Mouse (Mus musculus) induced T-regulatory cell, adult 2 months (primary cell): ENCODE data around the gene Cd300e.
A peak's percentile ranks its signal among the peaks of the same experiment; 100 is the strongest.
"Not testable (repeated sequence)": the region's sequence is repeated elsewhere in the genome, so short reads cannot be mapped to it uniquely, and the experiment has no call there.

Experiments used
- DNase-seq: peaks from one replicate; pipeline ENCODE4 v3.0.0-alpha.2; 2012; ENCODE audit warnings: low read depth

Gene Cd300e

DNA sequence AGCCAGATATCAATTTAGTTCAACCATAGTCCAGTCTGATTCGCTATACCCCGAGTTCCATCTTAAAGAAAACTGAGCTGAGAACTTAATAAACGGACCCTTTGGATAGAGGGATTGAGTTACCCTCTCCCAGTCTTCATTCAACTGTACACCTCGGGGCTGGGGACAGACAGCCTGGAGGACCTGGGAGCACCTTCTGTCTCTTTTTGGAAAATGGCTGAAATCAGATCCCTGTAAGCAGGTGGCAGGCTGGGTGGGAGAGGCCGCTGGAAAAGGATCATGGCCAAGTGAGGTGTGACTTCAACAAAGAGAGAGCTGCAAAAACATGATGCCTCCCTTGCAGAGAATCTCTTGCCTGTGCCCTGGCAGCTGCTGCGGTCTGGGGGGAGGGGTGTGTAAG is 20.2 kb upstream of the Cd300e start:
- DNase-seq = no peak

DNA sequence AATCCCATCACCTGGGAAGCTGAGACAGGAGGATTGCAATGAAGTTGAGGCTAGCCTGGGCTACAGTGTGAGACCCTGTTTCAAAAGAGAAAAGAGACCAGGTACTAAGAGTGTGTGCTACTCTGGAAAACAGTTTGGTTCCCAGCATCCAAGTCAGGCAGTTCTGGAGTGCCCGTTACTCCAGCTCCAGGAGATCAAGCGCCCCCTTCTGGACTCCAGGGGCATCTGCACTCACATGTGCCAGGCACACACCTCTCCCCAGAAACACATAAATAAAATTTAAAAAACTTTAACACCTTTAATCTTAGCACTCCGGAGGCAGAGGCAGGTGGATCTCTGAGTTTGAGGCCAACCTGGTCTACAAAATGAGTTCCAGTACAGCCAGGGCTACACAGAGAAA is 19.4 kb upstream of the Cd300e start:
- no peak for DNase-seq

DNA sequence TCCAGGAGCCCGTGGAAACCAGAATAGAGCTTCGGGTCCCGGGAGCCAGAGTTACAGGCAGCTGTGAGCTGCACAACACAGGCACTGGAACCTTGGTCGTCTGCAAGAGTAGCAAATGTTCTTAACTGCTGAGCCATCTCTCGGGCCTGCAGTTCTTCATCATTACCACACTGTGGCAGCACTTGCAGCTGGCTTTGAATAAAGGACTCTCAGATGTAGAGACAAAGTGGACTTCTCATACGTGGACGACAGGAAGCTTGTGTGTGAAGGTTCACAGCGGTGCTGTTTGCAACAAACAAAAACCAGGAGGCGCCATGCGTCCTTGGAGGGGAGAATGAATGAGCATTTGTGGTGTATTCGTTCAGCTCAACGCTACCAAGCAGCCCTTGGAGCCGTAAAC is 18.9 kb upstream of the Cd300e start:
- peak; percentile 83 for DNase-seq

DNA sequence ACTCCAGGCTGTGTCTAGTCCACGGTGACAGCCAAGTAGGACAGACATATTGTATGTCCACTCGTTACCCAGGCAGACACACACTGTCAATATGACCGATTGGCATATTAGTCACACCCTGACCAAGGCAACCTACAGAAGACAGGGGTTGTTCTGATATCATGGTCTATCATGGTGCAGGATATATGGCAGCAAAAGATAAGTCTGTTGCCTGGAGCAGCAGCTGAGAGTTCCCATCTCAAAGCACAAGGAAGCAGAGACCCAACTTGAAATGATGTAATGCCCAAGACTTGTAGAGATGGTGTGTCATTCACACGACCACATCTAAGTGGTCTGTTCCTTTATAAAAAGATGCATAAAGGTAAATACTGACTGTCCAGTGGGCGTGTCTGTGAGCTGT is 16.7 kb upstream of the Cd300e start:
- DNase-seq = no peak

DNA sequence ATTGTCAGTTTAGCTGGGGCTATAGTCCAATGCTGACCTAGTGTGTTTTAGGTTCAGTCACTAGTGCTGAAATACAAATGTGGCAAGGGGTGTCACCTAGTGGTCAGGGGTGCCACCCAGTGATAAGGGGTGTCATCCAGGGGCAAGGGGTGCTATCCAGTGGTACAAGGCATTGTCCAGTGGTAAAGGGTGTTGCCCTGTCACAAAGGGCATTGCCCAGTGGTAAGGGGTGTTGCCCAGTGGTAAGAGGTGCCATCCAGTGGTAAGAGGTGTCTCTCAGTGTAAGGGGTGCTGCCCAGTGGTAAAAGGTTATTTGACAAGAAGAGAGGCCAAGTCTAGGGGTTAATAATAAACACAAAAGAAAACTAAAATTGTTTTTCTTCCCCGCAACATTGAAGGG is 15.5 kb upstream of the Cd300e start:
- no peak for DNase-seq

DNA sequence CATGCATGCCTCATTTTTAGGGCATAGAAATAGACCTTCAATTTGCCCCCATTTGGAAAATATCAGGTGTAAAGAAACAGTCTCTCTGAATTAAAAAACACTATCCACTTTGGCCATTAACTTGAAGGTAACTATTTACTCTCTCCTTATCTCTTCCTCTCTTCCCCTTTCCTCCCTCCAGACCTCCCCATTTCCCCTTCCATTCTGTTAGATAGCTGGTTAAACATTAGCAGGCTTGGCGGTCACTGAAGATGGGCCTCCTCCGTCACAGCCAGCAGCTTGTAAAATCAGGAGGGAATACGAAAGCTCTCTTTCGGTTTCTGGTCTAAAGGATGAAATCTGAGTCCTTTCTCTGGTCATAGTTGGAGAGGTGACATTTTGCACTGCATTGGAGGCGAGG is 13.9 kb upstream of the Cd300e start:
- no peak for DNase-seq

DNA sequence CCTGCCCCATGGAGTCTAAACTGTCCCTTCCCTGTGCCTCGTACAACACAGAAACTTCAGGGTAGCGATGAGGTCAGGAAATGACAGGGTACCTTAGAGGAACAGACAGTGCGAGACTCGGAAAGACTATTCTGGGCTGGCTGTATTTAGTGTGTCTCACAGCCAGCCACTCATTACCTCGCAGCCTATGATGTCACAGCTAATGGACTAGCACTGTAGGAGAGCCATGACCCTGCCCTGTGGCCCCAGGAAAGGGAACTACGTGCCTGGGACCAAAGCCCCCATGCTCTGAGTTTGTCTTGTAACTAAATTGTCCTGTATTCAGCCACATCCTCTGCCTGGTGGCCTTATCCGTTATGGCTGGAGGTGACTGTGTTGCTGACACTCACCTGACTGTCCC is 13.4 kb upstream of the Cd300e start:
- DNase-seq = no peak

DNA sequence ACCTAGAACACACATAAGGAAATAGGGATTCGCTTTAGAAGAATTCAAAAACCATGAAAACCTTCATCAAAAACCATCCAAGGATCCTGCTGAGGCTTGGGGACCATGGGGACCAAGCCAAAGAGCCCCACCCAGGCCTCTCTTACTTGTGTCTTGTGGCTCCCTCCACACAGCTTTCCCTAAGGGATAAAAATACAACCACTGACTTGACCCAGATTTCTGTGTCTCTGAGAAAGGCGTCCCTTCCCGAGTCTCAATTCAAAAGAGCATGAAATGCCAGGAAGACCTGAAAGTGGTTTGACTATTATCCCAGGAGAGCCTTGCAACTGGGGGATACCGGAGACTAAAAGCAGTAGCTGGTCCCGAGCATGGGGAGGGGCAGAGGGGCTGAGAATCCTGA is 11.0 kb upstream of the Cd300e start:
- DNase-seq = no peak

DNA sequence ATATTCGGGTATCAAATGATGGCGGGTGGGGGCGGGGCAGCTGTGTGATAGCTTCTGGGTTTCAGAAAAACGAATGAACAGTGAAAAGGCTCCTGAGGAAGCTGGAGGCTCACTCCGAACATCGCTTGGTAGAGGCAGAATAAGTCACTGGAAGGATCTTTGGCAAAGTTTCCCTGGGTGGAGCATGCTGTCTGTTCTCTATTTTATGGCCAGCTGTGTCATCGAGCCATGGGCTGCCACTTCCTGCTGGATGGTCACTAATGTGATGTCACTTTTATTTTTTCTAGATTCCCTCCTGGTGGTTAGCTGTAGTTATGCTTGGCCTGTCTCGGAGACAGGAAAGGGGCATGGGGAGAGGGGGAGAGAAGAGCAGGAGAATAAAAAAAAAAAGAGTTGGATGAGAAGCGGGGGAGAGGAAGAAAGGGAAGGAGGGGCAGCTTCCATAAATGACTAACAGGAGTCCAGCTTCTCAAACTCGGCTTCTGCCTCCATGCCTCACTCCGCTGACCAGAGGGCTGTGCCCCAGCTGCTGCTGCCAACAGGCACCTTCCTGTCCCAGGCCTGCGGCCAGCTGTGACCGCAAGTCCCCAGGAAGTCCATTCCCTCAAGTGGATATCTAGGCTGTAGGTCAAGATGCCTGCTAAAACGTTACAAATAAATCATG is 9.8 kb upstream of the Cd300e start:
- DNase-seq = no peak

DNA sequence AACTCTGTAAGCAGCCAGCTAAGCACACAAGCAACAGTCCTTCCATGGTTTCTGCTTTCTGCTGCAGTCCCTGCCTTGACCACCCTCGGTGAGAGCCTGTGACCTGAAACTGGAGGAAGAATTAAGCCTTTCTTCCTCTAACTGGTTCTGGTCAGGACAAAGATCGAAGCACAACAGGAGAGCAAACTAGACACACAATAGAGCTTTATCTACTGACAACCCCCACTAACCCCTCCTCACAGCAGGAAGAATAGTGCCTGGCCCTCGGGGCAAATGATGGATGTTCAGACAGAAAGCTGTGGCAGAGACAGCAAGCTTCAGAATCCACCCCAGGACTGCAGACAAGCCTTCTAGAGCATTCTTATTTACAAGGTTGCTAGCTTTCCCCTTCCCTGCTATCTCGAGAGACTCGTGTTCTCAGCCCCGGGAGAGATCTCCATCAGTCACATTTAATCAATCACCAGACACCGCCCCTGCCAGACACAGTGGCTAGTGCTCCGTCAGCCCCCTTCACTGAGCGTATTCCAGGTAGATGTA is 9.1 kb upstream of the Cd300e start:
- no peak for DNase-seq

DNA sequence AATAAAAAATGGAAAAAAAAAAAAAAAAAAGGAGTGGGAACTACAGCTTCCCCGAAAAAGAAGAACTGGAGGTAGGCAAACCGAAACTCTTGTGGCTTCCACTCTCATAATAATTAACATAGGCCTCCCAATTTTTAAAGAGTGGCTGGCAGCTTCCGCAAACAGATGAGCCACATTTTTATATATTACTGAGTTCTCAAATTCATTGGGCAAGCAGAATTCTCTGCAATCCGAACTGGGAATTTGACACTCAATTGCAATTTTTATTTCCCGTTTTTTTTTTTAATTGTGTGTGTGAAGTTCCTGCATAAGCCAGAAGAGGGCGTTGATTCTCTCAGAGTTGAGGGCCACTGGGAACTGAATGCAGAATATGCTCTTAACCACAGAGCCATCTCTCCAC is 4.8 kb upstream of the Cd300e start:
- DNase-seq = no peak

DNA sequence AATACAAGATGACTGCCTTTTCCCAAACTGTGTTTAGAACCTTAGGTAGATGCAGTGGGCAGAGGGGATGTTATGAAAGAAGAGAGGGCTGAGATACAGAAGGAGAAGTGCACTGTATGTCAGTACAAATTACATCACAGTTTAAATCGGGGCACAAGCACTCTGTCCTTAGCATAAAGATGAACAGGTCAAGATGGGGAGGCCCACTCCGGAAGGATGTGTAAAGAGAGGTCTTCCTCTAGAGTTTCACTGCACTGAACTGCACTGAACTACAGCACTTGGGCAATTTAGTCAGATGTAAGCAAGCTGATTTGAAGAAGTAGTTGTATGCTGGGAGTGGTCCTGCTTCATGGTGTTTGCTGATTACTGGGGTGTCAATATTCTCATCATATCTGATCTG is 2.2 kb downstream of the Cd300e start:
- DNase-seq = no peak

DNA sequence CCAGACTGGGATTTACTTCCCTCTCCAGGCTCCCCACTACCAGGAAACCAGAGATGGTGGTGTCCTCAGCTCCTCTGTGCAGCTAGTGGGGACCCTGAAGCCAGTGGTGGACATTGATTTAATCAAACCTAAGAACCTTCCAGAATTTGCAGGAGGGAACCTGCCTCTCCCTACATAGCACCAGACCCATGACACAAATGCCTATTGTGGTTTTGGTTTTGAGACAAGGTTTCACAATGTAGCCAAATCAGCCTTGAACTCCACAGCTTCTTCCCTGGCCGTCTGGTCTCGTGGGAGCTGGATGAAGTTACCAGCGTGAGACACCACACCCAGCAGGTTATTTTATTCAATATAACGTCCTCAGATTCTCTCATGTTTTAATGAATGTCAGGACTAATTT is 3.3 kb downstream of the Cd300e start:
- no peak for DNase-seq

DNA sequence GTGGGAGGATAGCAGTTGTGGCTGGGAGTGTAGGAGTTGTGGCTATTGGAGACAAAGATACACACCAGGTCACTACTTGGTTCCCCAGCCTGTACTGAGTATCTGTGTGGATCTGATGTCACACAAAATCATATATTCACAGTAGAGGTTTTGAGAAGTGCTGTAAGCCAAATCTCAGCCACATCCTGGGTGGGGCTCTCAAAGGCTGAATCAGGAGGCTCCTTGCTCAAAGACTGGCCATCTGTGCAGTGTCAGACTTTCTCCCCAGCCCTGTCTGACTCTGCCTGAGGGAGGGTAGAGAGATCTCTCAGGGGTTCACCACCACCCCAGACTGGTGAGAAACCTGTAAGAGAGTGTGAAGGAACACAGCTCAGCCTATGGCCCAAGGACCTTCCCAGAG is 7.4 kb downstream of the Cd300e start:
- no peak for DNase-seq

DNA sequence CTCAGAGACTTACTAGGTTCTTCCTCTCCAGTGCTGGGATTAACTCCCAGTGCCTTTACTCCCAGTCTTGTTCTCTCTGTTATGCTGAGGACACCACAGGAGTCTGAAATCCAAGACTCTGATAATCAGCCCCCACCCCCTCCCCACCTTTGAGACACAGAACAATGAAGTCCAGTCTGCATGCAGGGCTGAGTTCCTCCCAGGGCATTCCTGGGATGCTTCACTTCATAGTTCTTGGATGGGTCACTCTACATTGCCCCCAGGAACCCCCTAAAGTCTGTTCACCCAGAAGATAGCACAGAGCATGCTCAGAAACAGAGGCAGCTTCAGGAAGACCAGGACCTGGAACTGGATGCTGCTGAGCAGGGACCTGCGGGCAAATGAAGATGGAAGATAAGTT is 9.0 kb downstream of the Cd300e start:
- no peak for DNase-seq

DNA sequence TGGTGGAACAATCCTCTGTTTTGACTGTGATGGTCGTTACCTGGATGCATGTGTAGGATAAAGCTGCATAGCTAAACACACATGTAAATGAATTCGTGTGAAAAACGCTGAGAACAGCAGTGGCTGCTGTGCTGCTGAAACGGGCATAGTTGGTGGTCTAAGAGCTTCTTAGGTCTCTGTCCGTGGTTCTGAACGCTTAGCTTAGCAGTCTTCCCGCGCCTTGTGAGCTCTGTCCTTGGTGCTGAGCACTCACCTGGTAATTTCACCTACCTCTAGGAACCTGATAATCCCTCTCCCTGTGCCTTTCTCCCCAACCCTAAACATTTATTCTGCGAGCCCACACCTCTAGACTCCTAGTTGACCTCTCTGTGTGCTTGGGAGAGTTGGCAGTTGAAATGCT is 9.8 kb downstream of the Cd300e start:
- peak; percentile 74 for DNase-seq

DNA sequence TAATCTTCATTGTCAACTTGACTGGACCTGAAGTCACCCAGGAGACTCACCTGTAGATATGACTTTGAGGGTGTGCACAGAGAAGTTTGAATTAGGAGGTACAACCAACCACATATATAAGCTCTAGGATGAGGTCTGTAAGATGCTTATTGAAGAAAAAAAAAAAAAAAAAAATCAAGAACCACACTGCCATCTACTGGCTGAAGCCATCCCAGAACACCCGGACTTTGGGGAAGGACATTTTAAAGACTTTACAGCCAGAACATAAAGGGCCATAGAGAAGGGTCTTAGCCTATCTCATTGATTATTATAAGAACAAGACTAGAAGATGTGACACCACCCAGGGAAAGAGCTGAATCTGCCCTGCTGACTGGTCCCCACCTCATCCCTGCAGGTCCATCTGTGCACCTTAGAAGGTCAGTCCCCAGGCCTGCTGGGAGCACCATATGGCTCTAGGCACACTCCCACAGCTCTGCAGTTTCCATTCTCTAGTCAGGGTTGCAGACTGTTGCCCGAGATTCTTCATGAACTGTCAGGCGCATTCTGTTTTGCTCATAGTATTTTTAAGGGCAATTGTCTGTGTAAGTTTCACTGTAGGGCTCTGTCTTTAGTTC is 12.6 kb downstream of the Cd300e start:
- DNase-seq = peak; percentile 45

DNA sequence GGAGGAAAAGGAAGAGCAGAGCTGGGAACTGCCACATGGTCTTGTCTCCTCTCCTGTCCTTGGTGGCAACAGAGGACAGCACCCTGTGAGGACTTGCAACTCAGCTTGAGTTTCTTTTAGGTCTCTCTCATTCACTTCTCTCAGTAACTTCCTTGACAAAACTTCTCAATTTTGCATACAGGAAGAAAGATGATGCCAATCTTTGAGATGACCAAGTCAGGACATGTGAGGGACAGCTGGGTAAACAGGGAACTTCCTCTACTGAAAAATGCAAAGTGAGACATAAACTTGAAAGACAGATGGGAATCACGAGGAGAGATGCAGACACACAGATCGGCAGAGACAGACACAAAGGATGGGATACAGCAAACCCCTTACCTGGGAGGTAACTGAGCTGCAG is 13.7 kb downstream of the Cd300e start, which contains the start of gene Cd300ld3:
Gene Cd300ld3 (minus strand): TSS at position 151 of the 400 bp plus-strand sequence.
- DNase-seq = no peak

DNA sequence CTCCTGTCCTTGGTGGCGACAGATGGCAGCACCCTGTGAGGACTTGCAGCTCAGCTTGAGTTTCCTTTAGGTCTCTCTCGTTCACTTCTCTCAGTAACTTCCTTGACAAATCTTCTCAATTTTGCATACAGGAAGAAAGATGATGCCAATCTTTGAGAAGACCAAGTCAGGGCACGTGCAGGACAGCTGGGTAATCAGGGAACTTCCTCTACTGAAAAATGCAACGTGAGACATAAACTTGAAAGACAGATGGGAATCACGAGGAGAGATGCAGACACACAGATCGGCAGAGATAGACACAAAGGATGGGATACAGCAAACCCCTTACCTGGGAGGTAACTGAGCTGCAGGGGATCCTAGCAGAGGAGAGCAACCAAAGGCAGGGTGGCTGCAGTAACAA is 24.3 kb downstream of the Cd300e start, which contains the start of gene Cd300ld5:
Gene Cd300ld5 (minus strand): TSS at position 101 of the 400 bp plus-strand sequence.
- not testable (repeated sequence) for DNase-seq

DNA sequence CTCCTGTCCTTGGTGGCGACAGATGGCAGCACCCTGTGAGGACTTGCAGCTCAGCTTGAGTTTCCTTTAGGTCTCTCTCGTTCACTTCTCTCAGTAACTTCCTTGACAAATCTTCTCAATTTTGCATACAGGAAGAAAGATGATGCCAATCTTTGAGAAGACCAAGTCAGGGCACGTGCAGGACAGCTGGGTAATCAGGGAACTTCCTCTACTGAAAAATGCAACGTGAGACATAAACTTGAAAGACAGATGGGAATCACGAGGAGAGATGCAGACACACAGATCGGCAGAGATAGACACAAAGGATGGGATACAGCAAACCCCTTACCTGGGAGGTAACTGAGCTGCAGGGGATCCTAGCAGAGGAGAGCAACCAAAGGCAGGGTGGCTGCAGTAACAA is 35.1 kb downstream of the Cd300e start, which contains the start of gene Cd300ld4:
Gene Cd300ld4 (minus strand): TSS at position 101 of the 400 bp plus-strand sequence.
- not testable (repeated sequence) for DNase-seq

DNA sequence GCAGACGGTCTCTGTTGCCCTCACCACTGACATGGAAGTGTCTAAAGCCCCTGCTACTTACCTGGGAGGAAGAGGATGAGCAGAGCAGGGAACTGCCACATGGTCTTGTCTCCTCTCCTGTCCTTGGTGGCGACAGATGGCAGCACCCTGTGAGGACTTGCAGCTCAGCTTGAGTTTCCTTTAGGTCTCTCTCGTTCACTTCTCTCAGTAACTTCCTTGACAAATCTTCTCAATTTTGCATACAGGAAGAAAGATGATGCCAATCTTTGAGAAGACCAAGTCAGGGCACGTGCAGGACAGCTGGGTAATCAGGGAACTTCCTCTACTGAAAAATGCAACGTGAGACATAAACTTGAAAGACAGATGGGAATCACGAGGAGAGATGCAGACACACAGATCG is 45.9 kb downstream of the Cd300e start, which contains the start of gene Cd300ld2:
Gene Cd300ld2 (minus strand): TSS at position 101 of the 400 bp plus-strand sequence.
- not testable (repeated sequence) for DNase-seq

DNA sequence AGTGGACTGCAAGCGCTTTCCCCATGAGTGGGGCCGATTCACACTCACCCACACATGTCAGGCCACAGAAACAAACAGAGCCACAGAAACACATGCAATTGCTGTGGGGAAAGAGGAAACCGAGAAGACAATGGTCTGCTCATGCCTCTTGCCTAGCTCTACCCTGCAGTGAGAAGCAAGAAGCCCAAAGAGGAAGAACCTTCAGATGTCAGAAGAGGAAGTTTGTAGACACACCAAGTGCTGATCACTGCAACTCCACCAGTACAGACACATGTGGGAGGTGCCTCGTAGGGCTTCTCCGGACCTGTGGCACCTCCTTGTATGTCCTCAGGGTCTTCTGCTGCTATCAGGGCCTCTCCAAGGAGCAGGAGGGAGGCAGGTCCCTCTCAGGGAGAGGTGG is 57.9 kb downstream of the Cd300e start:
- no peak for DNase-seq
